Mouse (Mus musculus): Measurements from ENCODE around the gene Tyw5.
A peak's percentile ranks its signal among the peaks of the same experiment; 100 is the strongest.

Tyw5 gene

DNA sequence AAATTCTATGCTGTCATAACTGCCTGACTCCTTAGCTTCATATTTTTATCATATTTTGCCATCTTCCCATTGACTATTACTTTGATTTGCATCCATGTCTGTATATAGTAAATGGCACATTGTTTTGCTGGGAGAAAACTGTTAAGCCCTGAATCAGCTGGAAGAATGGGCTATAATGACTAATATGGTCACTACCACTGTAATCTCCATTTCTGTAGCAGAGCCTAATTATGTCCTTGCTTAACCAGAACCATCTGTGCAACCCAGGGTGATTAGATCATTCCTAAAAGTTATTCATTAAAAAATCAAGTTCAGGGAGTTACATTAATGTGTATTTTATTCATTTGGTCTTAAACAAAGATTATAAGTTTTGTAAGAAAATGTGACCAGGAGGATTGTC is 20.4 kb downstream of the Tyw5 start:
- DNase-seq = no peak

DNA sequence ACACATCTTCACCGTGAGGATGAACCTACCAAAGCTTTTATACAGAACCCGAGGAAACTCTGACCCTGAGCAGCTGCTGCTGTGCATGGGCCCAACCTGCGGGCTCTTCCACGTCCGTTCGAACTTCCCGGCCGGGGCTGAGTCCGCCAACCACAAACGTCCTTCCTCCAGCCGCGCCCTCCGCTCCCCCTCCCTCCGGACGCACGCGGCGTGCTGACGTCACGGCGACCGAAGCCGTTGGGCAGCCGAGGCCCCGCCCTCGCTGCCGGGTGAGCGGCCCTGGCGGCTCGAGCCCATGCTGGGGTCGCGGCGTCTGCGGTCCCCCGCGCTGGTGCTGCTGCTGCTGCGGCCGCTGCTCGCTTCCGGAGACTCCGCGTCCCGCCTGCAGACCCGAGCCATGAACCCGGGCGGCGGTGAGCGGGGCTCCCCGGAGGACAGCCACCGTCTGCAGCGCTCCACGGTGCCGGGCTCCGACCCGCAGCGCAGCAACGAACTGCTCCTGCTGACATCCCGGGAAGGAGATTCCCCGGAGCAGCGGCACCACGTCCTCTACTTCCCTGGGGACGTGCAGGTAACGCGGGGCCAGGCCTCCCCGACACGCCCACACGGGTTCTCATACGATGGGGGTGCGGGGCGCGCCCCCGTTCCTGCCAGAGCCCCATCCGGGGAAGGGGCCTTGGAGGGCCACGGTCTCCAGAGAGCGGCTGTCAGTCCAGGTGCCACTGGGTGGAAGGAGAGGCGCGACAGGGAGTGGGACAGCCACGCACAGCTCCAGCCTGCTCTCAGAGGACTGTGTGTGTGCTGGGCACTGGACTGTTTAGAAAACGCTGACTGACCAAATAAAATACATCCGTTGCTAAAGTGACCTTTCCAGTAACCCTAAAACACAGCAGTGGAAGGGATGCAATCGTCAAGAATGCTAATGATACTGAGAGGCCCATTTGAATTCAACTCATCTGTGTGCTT is 29.2 kb downstream of the Tyw5 start, which contains the start of gene 1700066M21Rik:
TSS of gene 1700066M21Rik (plus strand) at position 245 of the 966 bp plus-strand sequence.
- peak; percentile 90 for DNase-seq

DNA sequence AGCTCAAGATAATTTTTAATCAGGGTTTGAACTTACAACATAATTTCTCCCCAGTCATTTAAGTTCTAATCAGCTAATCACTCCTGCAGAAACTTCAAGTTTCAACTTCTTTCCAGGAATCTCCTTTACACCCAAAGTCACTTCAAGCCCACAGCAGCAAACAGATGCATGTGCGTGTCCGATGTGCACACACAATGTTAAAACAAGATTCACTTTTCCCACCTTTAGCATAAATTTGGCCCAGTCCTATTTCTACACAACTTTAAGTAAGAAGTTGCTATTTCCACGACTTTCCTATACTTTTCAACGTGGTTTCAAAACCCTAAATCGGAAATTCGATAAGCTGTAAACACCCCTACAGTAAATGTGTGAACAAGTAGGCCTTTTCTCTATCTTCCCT is 30.1 kb downstream of the Tyw5 start:
- no peak for DNase-seq

GRCm38 (mm10) chr1:57375276-57375675 is 31.6 kb downstream of the Tyw5 start:
- DNase-seq = no peak

- DNase-seq = no peak
Observed at GRCm38 (mm10) chr1:57370451-57370850, 36.5 kb downstream of the Tyw5 start.

GRCm38 (mm10) chr1:57369111-57369510 is 37.8 kb downstream of the Tyw5 start:
- DNase-seq = no peak

DNA sequence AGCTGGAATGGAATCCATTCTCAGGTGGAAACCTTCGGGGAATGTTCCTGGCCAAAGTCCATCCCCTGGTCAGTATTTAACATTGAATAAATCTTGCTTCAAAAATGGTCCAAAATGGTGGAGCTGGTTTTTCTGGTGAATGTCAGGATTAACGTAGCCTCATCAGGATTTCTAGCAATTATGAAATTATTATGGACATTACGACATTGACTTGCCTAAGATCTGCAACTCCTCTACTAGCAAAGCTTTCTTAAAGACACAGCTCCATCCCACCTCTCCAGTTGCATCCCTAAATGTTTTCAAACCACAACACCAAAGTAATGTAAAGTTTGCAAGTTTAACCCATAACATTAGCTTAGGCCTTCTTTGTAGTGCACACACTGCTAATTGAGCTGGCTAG is 39.5 kb downstream of the Tyw5 start:
- no peak for DNase-seq

DNA sequence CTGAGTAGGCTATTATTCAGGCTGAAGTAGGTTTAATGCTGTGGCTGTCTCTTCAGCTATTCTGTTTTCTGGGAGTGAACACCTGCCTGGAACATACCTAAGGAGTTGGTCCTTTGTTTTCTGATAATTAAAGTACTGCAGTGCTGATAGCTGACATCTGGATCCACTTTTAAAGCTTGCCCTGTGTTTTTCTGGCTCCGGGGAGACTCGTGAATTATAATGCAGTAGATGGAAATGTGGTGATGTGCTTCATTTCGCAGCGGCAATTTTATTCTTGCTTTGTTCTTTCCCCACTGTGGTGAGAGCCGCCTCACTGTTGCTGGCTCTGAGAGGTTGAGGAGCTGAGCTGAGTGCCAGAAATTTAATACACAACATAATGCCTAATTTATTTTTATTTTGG is 48.4 kb downstream of the Tyw5 start:
- DNase-seq = no peak

DNA sequence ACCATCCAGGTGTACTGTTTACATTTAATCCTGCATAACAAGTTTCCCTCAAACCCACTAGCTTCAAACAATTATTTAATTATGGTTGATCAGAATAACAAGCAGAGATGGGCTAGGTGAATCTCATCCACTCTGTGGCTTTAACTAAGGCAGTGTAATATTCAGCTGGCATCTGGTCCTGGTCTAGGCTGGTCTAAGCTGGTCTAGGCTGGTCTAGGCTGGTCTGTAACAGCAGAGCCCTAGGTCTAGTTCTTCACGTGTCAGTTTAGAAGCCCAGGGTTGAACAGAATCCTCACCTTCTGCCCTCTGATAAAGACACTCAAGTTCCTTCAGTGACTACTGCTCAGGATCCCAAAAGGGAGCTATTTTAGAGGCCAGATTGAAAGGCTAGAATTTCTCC is 55.0 kb downstream of the Tyw5 start:
- DNase-seq = no peak

DNA sequence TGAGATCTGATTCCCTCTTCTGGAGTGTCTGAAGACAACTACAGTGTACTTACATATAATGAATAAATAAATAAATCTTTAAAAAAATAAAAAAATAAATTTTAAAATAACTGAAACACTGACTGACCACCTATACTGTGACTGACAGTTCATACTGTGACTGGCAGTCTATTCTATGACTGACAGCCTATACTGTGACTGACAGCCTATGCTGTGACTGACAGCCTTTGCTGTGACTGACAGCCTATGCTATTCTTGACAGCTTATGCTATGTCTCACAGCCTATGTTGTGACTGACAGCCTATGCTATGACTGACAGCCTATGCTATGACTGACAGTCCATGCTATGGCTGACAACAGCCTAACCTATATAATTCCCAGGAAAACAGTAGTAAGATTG is 59.4 kb downstream of the Tyw5 start:
- DNase-seq = no peak

GRCm38 (mm10) chr1:57341197-57341596 is 65.7 kb downstream of the Tyw5 start:
- no peak for DNase-seq

- no peak for DNase-seq
Observed at GRCm38 (mm10) chr1:57339156-57339796, 67.6 kb downstream of the Tyw5 start.
